Mouse (Mus musculus): ENCODE measurements at regions not wholly inside any gene's neighbourhood (a gene's known extent, or its start where the extent isn't known, plus 50 kb on each side); places are given as distances from the start of the nearest gene placed in this dataset.

DNA sequence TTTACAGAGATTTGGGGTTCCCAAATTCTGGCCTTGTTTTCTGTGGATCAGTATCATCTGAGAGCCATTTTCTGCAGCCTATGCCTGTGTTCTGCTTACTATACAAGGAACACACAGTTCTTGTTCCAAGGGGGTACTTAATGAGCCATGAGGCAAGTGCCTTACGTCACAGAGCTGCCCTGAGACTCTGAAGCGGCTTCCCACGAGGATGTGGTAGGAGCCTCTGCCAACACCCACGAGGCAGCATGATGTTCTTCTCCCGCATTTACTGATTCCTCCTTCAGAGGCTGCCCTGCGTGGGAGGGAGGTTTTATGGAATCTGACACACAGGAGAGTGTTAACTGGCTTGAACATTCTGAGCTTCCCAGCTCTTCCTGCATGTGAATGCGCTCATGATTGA, 101.4 kb upstream of the Tbl1x start:
- ATAC-seq (ENCODE audit: low FRiP score, low read depth): no peak
- 54% methylated on average over 7 of the region's 7 CpGs for WGBS
- Histone ChIP-seq H3K9me3 (ENCODE audit: control insufficient read depth, low read length) (no peaks in the 10 kb centered on the region), H3K4me2 (replicated peaks; ENCODE audit: low read depth, low read length, severe bottlenecking) (no peak overlapping the region), H3K4me1 (ENCODE audit: control insufficient read depth, insufficient read depth, low read length) (no peaks in the 10 kb centered on the region), H3K4me3 (replicated peaks; ENCODE audit: low read length) (no peak overlapping the region), H3K27me3 (ENCODE audit: control insufficient read depth, insufficient read depth, low read length) (no peaks in the 10 kb centered on the region), H3K27ac (replicated peaks; ENCODE audit: low read depth, low read length) (no peak overlapping the region), H3K9ac (ENCODE audit: low read depth, low read length, severe bottlenecking) (no peak overlapping the region), H3K36me3 (ENCODE audit: control insufficient read depth, insufficient read depth, low read length) (no peaks in the 10 kb centered on the region)
- DNase-seq (ENCODE audit: low spot score): no peak
- no peak for TF ChIP-seq POLR2A (IDR thresholded peaks at IDR 0.05; ENCODE audit: borderline replicate concordance, extremely low read depth, insufficient read depth, insufficient read length)

GRCm38 (mm10) chrX:77410812-77411211, 100.0 kb upstream of the Tbl1x start:
- no peak for ATAC-seq (ENCODE audit: low FRiP score, low read depth)
- H3K4me1 ChIP-seq (ENCODE audit: control insufficient read depth, insufficient read depth, low read length): no peaks in the 10 kb centered on the region
- no peaks in the 10 kb centered on the region for H3K36me3 ChIP-seq (ENCODE audit: control insufficient read depth, insufficient read depth, low read length)
- DNase-seq (ENCODE audit: low spot score): no peak
- no peak overlapping the region for H3K4me3 ChIP-seq (replicated peaks; ENCODE audit: low read length)
- no peak overlapping the region for H3K9ac ChIP-seq (ENCODE audit: low read depth, low read length, severe bottlenecking)
- no peaks in the 10 kb centered on the region for H3K27me3 ChIP-seq (ENCODE audit: control insufficient read depth, insufficient read depth, low read length)
- H3K9me3 ChIP-seq (ENCODE audit: control insufficient read depth, low read length): no peaks in the 10 kb centered on the region
- no peak for TF ChIP-seq POLR2A (IDR thresholded peaks at IDR 0.05; ENCODE audit: borderline replicate concordance, extremely low read depth, insufficient read depth, insufficient read length)
- no peak overlapping the region for H3K4me2 ChIP-seq (replicated peaks; ENCODE audit: low read depth, low read length, severe bottlenecking)
- H3K27ac ChIP-seq (replicated peaks; ENCODE audit: low read depth, low read length): no peak overlapping the region

DNA sequence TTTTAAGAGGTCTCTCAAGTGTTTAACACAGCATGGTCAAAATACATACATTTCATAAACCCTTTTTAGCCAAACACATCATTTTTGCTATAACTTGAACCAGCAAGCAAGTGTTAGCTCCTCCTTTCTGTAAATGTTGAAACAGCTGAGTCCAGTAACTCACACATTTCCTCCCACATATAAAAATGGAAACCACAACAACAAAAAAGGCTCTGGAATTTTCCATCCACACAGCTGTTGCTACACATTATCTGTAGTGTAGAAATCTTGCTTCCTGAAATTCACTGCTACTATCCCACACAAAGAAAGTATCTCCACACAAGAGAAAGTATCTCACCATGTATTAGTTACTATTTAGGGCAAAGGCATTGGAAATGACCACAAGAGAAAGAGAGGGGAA, 96.7 kb upstream of the Tbl1x start:
- Histone ChIP-seq H3K36me3 (ENCODE audit: control insufficient read depth, insufficient read depth, low read length) (no peaks in the 10 kb centered on the region), H3K27me3 (ENCODE audit: control insufficient read depth, insufficient read depth, low read length) (no peaks in the 10 kb centered on the region), H3K4me1 (ENCODE audit: control insufficient read depth, insufficient read depth, low read length) (no peaks in the 10 kb centered on the region), H3K4me2 (replicated peaks; ENCODE audit: low read depth, low read length, severe bottlenecking) (no peak overlapping the region), H3K9me3 (ENCODE audit: control insufficient read depth, low read length) (no peaks in the 10 kb centered on the region), H3K27ac (replicated peaks; ENCODE audit: low read depth, low read length) (no peak overlapping the region), H3K4me3 (replicated peaks; ENCODE audit: low read length) (no peak overlapping the region), H3K9ac (ENCODE audit: low read depth, low read length, severe bottlenecking) (no peak overlapping the region)
- DNase-seq (ENCODE audit: low spot score) (no peak), ATAC-seq (ENCODE audit: low FRiP score, low read depth) (no peak)
- TF ChIP-seq POLR2A (IDR thresholded peaks at IDR 0.05; ENCODE audit: borderline replicate concordance, extremely low read depth, insufficient read depth, insufficient read length): no peak

GRCm38 (mm10) chrX:77417766-77418165, 93.0 kb upstream of the Tbl1x start:
- no peaks in the 10 kb centered on the region for H3K36me3 ChIP-seq (ENCODE audit: control insufficient read depth, insufficient read depth, low read length)
- no peak for DNase-seq (ENCODE audit: low spot score)
- H3K9me3 ChIP-seq (ENCODE audit: control insufficient read depth, low read length): no peaks in the 10 kb centered on the region
- H3K4me3 ChIP-seq (replicated peaks; ENCODE audit: low read length): no peak overlapping the region
- no peak for ATAC-seq (ENCODE audit: low FRiP score, low read depth)
- H3K27me3 ChIP-seq (ENCODE audit: control insufficient read depth, insufficient read depth, low read length): no peaks in the 10 kb centered on the region
- no peak overlapping the region for H3K4me2 ChIP-seq (replicated peaks; ENCODE audit: low read depth, low read length, severe bottlenecking)
- H3K27ac ChIP-seq (replicated peaks; ENCODE audit: low read depth, low read length): no peak overlapping the region
- no peak for TF ChIP-seq POLR2A (IDR thresholded peaks at IDR 0.05; ENCODE audit: borderline replicate concordance, extremely low read depth, insufficient read depth, insufficient read length)
- no peak overlapping the region for H3K9ac ChIP-seq (ENCODE audit: low read depth, low read length, severe bottlenecking)
- H3K4me1 ChIP-seq (ENCODE audit: control insufficient read depth, insufficient read depth, low read length): no peaks in the 10 kb centered on the region

GRCm38 (mm10) chrX:77422206-77422605, 88.6 kb upstream of the Tbl1x start:
- no peak for DNase-seq (ENCODE audit: low spot score)
- 55% methylated on average over 2 of the region's 2 CpGs for WGBS
- H3K9ac ChIP-seq (ENCODE audit: low read depth, low read length, severe bottlenecking): no peak overlapping the region
- H3K36me3 ChIP-seq (ENCODE audit: control insufficient read depth, insufficient read depth, low read length): no peaks in the 10 kb centered on the region
- no peak for ATAC-seq (ENCODE audit: low FRiP score, low read depth)
- H3K4me3 ChIP-seq (replicated peaks; ENCODE audit: low read length): no peak overlapping the region
- no peak for TF ChIP-seq POLR2A (IDR thresholded peaks at IDR 0.05; ENCODE audit: borderline replicate concordance, extremely low read depth, insufficient read depth, insufficient read length)
- H3K27ac ChIP-seq (replicated peaks; ENCODE audit: low read depth, low read length): no peak overlapping the region
- no peaks in the 10 kb centered on the region for H3K4me1 ChIP-seq (ENCODE audit: control insufficient read depth, insufficient read depth, low read length)
- no peak overlapping the region for H3K4me2 ChIP-seq (replicated peaks; ENCODE audit: low read depth, low read length, severe bottlenecking)
- no peaks in the 10 kb centered on the region for H3K27me3 ChIP-seq (ENCODE audit: control insufficient read depth, insufficient read depth, low read length)
- no peaks in the 10 kb centered on the region for H3K9me3 ChIP-seq (ENCODE audit: control insufficient read depth, low read length)
